Mouse (Mus musculus) mouse trophoblast stem cell (cell line): Measurements from ENCODE around the gene Olfr1086.
"Not testable (repeated sequence)": the region's sequence is repeated elsewhere in the genome, so short reads cannot be mapped to it uniquely, and the experiment has no call there.

Source experiments
- in situ Hi-C, 2 experiments: fragments of 300-500 bp; cut with MseI, MboI; formaldehyde crosslinking; loops; 2 replicates in 1 of 2; 3 replicates in 1 of 2; pipeline ENCODE4 v1.15.1; 2025

Gene Olfr1086

GRCm38 (mm10) chr2:86679992-86680391, at the start of gene Olfr1086:
Gene Olfr1086 (minus strand): TSS chr2:86680092.
- in situ Hi-C loops: no loop called here

GRCm38 (mm10) chr2:86698295-86698694, 18.4 kb upstream of the Olfr1086 start, which contains the start of gene Olfr1087:
Gene Olfr1087 (minus strand): TSS chr2:86698395.
- in situ Hi-C loops: no loop called here

GRCm38 (mm10) chr2:86661919-86662318, 18.0 kb downstream of the Olfr1086 start, which contains the start of gene Olfr1085:
Gene Olfr1085 (minus strand): TSS chr2:86662019.
- in situ Hi-C loops: no loop called here

- in situ Hi-C loops: not testable (repeated sequence)
These were observed 40.3 kb downstream of the Olfr1086 start, which contains the start of gene Olfr1084 for GRCm38 (mm10) chr2:86639625-86640024. Gene Olfr1084 (minus strand): TSS chr2:86639725.
